Mouse (Mus musculus) E14TG2a.4 (cell line): Measurements from ENCODE around the gene Gtf3c2.

Experiments used
- CTCF ChIP-seq: conservative IDR thresholded peaks from 2 replicates; pipeline ENCODE4 v1.5.1; 2014; ENCODE audit warnings: low read length
- POU5F1 ChIP-seq: IDR thresholded peaks from 2 replicates; pipeline ENCODE4 v1.6.1; 2014; ENCODE audit warnings: low read length, borderline replicate concordance

- TF ChIP-seq CTCF (no peak), POU5F1 (no peak)
Observed at GRCm38 (mm10) chr5:31162462-31162861, 17.5 kb downstream of the Gtf3c2 start.
